Mouse (Mus musculus) heart, postnatal 0 days (tissue): ENCODE measurements around the gene Swap70.

Experiments
- CTCF ChIP-seq: IDR thresholded peaks from 2 replicates; pipeline ENCODE4 v1.5.1; 2016; ENCODE audit warnings: antibody characterized with exemption, control low read depth, low read depth
- EP300 ChIP-seq: IDR thresholded peaks from 2 replicates; pipeline ENCODE4 v1.6.1; 2016; ENCODE audit warnings: antibody characterized with exemption, low read depth

GRCm38 (mm10) chr7:110285849-110286151, 64.3 kb downstream of the Swap70 start:
- no peak for TF ChIP-seq CTCF
- no peak for TF ChIP-seq EP300
